Mouse (Mus musculus) CH12.LX (cell line): ENCODE results near the gene Cirbp. TPM values are rescaled to one million over a fixed set of nuclear protein-coding genes. Genes with fewer than 3 reads are reported as not detected.

Experiments used
- DNase-seq: peaks from one replicate; pipeline ENCODE4 v3.0.0-alpha.2; 2013; ENCODE audit errors: extremely low read depth
- H3K27ac ChIP-seq: 2 replicates; pipeline ENCODE4 v1.5.1; 2012; ENCODE audit warnings: low read depth, mild to moderate bottlenecking, control low read depth, moderate library complexity; ENCODE audit not compliant: insufficient read depth
- H3K27me3 ChIP-seq: replicated peaks from 2 replicates; pipeline ENCODE3; 2012; ENCODE audit warnings: inconsistent platforms
- H3K36me3 ChIP-seq, 2 experiments: replicated peaks in 1 of 2; 2 replicates each; pipeline versions ENCODE3 to v1.6.1; 2012; ENCODE audit warnings: inconsistent platforms in 1 of 2, low read length in 1 of 2, mild to moderate bottlenecking in 1 of 2, mixed read lengths in 1 of 2, moderate library complexity in 1 of 2; ENCODE audit not compliant: control insufficient read depth in 1 of 2, insufficient read depth in 1 of 2
- H3K4me1 ChIP-seq, 2 experiments: 2 replicates each; pipeline ENCODE4 v1.6.1; 2012; ENCODE audit warnings: inconsistent platforms in 1 of 2, moderate library complexity in 1 of 2; ENCODE audit not compliant: insufficient read depth in 2 of 2, control insufficient read depth in 1 of 2
- H3K4me2 ChIP-seq: 2 replicates; pipeline ENCODE4 v1.6.1; 2012; ENCODE audit warnings: low read depth, mild to moderate bottlenecking, control low read depth; ENCODE audit not compliant: poor library complexity, insufficient read depth, severe bottlenecking
- H3K4me3 ChIP-seq, 3 experiments: fragments of 150-350 bp in 1 of 3; sonication (generic) in 1 of 3; replicated peaks in 1 of 3; 2 replicates each; pipeline versions ENCODE3 to v1.5.1; 2011 to 2012; ENCODE audit warnings: low read depth in 2 of 3, low read length in 2 of 3, mild to moderate bottlenecking in 2 of 3, moderate library complexity in 2 of 3, control low read depth in 1 of 3, improper control_type of control experiment in 1 of 3, inconsistent platforms in 1 of 3, mixed read lengths in 1 of 3; ENCODE audit not compliant: poor library complexity in 1 of 3
- H3K79me2 ChIP-seq: replicated peaks from 2 replicates; pipeline ENCODE4 v1.6.1; 2012; ENCODE audit warnings: mild to moderate bottlenecking, moderate library complexity; ENCODE audit not compliant: control insufficient read depth, poor library complexity, insufficient read depth, severe bottlenecking; ENCODE audit errors: extremely low read depth
- H3K9ac ChIP-seq: 2 replicates; pipeline ENCODE4 v1.6.1; 2012; ENCODE audit warnings: low read depth, mild to moderate bottlenecking, control low read depth, moderate library complexity; ENCODE audit not compliant: insufficient read depth
- H3K9me3 ChIP-seq: replicated peaks from 2 replicates; pipeline ENCODE3; 2012; ENCODE audit warnings: low read length, inconsistent platforms, mixed read lengths
- CTCF ChIP-seq, 2 experiments: IDR thresholded peaks in 1 of 2; conservative IDR thresholded peaks in 1 of 2; 2 replicates each; pipeline ENCODE4 v1.5.1; 2011 to 2012; ENCODE audit warnings: low read depth in 2 of 2, low read length in 2 of 2, improper control_type of control experiment in 1 of 2, inconsistent platforms in 1 of 2, mild to moderate bottlenecking in 1 of 2, moderate library complexity in 1 of 2
- ELF1 ChIP-seq: IDR thresholded peaks from 2 replicates; pipeline ENCODE4 v1.6.1; 2014; ENCODE audit warnings: low read depth, mild to moderate bottlenecking, inconsistent platforms, low read length, improper control_type of control experiment
- ETS1 ChIP-seq: conservative IDR thresholded peaks from 2 replicates; pipeline ENCODE4 v1.6.1; 2012; ENCODE audit warnings: low read depth, mild to moderate bottlenecking, inconsistent platforms, low read length, improper control_type of control experiment, moderate library complexity
- GABPA ChIP-seq: IDR thresholded peaks from 2 replicates; pipeline ENCODE4 v1.6.1; 2012; ENCODE audit warnings: low read depth, low read length, improper control_type of control experiment, inconsistent platforms; ENCODE audit not compliant: insufficient replicate concordance
- MAX ChIP-seq: IDR thresholded peaks from 2 replicates; pipeline ENCODE4 v1.6.1; 2011; ENCODE audit warnings: low read length, improper control_type of control experiment
- MEF2A ChIP-seq: IDR thresholded peaks from 2 replicates; pipeline ENCODE4 v1.6.1; 2014; ENCODE audit warnings: low read depth, mild to moderate bottlenecking, inconsistent platforms, low read length, improper control_type of control experiment, borderline replicate concordance
- MXI1 ChIP-seq: IDR thresholded peaks from 2 replicates; pipeline ENCODE4 v1.6.1; 2011; ENCODE audit warnings: mild to moderate bottlenecking, low read depth, low read length, improper control_type of control experiment
- MYC ChIP-seq: IDR thresholded peaks from 2 replicates; pipeline ENCODE4 v1.6.1; 2011; ENCODE audit warnings: low read depth, mild to moderate bottlenecking, improper control_type of control experiment, low read length
- NELFE ChIP-seq: IDR thresholded peaks from 2 replicates; pipeline ENCODE4 v1.6.1; 2011; ENCODE audit warnings: low read depth, low read length, improper control_type of control experiment
- POLR2AphosphoS2 ChIP-seq: IDR thresholded peaks from 2 replicates; pipeline ENCODE4 v1.6.1; 2011; ENCODE audit warnings: low read depth, low read length, improper control_type of control experiment
- RAD21 ChIP-seq: IDR thresholded peaks from 2 replicates; pipeline ENCODE4 v1.6.1; 2011; ENCODE audit warnings: low read depth, mild to moderate bottlenecking, low read length, improper control_type of control experiment, moderate library complexity
- SMC3 ChIP-seq: IDR thresholded peaks from 2 replicates; pipeline ENCODE4 v1.6.1; 2011; ENCODE audit warnings: low read depth, low read length, improper control_type of control experiment
- ZC3H11A ChIP-seq: IDR thresholded peaks from 2 replicates; pipeline ENCODE4 v1.6.1; 2012; ENCODE audit warnings: low read depth, mild to moderate bottlenecking, inconsistent platforms, low read length, improper control_type of control experiment
- ZKSCAN1 ChIP-seq: IDR thresholded peaks from 2 replicates; pipeline ENCODE4 v1.6.1; 2012; ENCODE audit warnings: low read depth, inconsistent platforms, low read length, improper control_type of control experiment, borderline replicate concordance
- ZMIZ1 ChIP-seq: IDR thresholded peaks from 2 replicates; pipeline ENCODE4 v1.6.1; 2012; ENCODE audit warnings: low read depth, mild to moderate bottlenecking, inconsistent platforms, low read length, improper control_type of control experiment
- dilution Hi-C: fragments of 300-500 bp; cut with MboI; formaldehyde crosslinking; loops from 2 replicates; pipeline ENCODE4 v1.14.3; 2020; ENCODE audit warnings: low sequenced_read_pairs; ENCODE audit not compliant: extremely low pct_unique_long_range_greater_than_20kb, extremely low pct_ligation_motif_present
- in situ Hi-C: fragments of 300-500 bp; cut with MboI; formaldehyde crosslinking; loops from 3 replicates; pipeline ENCODE4 v1.14.3; 2019; ENCODE audit warnings: low sequenced_read_pairs, low pct_ligation_motif_present, low pct_unique_long_range_greater_than_20kb, mixed read lengths
- polyA plus RNA-seq: library from polyadenylated mRNA; unstranded; fragments of >175 nt; gene quantifications from 2 replicates; pipeline ENCODE4 v1.2.1, GENCODE M21; 2012; ENCODE audit warnings: low read depth; ENCODE audit not compliant: insufficient read length
- total RNA-seq, 2 experiments: library from RNA; depleted of rRNA; stranded (reverse); fragments of 300-350 nt in 1 of 2; fragments of >200 nt in 1 of 2; gene quantifications; 2 replicates each; pipeline ENCODE4 v1.2.3; 2012 to 2014

The Cirbp gene
- total and polyA plus RNA-seq, 3 experiments, result 27.0 to 40.2 (median 34.4) TPM

GRCm38 (mm10) chr10:80131952-80132350, 33.8 kb upstream of the Cirbp start:
- in situ Hi-C loops, result no loop called here
- peaks cover 6 to 9% of the 10 kb centered on the region in 2 experiments for H3K4me1 ChIP-seq

GRCm38 (mm10) chr10:80133226-80133849, 32.4 kb upstream of the Cirbp start:
- DNase-seq, result no peak
- H3K9ac ChIP-seq, result no peak overlapping the region
- no peak overlapping the region for H3K4me2 ChIP-seq
- no peak overlapping the region for H3K27ac ChIP-seq
- H3K4me1 ChIP-seq, result peaks cover 8 to 14% of the 10 kb centered on the region in 2 experiments
- H3K9me3 ChIP-seq, result no peaks in the 10 kb centered on the region
- in situ Hi-C loops, result no loop called here
- H3K36me3 ChIP-seq, result peaks cover 45 to 58% of the 10 kb centered on the region in 2 experiments
- peaks cover 2% of the 10 kb centered on the region for H3K27me3 ChIP-seq
- no peak overlapping the region for H3K4me3 ChIP-seq
- no peaks in the 10 kb centered on the region for H3K79me2 ChIP-seq
- dilution Hi-C loops, result no loop called here
- TF ChIP-seq ETS1 (no peak), POLR2AphosphoS2 (no peak), MAX (no peak), CTCF (conservative IDR thresholded peaks at IDR 0.05 in 1 of 2, IDR thresholded peaks at IDR 0.05 in 1 of 2; ENCODE audit: low read depth in 2 of 2, low read length in 2 of 2) (peak in 1 of 2 experiments; percentile 29; a peak in 2 of 4 replicates), ELF1 (no peak), SMC3 (peak; percentile 22; the same call in 1 of the 2 replicates)
- TF ChIP-seq, all 38 proteins: peak for 2

More at GRCm38 (mm10) chr10:80131952-80132350, 33.8 kb upstream of the Cirbp start:
- Histone ChIP-seq H3K4me3 (no peak overlapping the region), H3K36me3 (peaks cover 59 to 72% of the 10 kb centered on the region in 2 experiments), H3K9ac (no peak overlapping the region), H3K4me2 (no peak overlapping the region), H3K79me2 (no peaks in the 10 kb centered on the region), H3K27ac (no peak overlapping the region), H3K9me3 (no peaks in the 10 kb centered on the region), H3K27me3 (no peaks in the 10 kb centered on the region)
- DNase-seq, result no peak
- dilution Hi-C loops, result no loop called here
- no peak for TF ChIP-seq CTCF (conservative IDR thresholded peaks at IDR 0.05 in 1 of 2, IDR thresholded peaks at IDR 0.05 in 1 of 2; ENCODE audit: low read depth in 2 of 2, low read length in 2 of 2)
- no peak for TF ChIP-seq ZMIZ1

GRCm38 (mm10) chr10:80134421-80134820, 31.4 kb upstream of the Cirbp start:
- Histone ChIP-seq H3K27me3 (peaks cover 13% of the 10 kb centered on the region), H3K4me2 (no peak overlapping the region), H3K27ac (no peak overlapping the region), H3K36me3 (peaks cover 34 to 48% of the 10 kb centered on the region in 2 experiments), H3K4me3 (no peak overlapping the region), H3K9me3 (no peaks in the 10 kb centered on the region), H3K9ac (no peak overlapping the region), H3K79me2 (no peaks in the 10 kb centered on the region), H3K4me1 (peaks cover 12 to 22% of the 10 kb centered on the region in 2 experiments)
- dilution Hi-C loops (no loop called here), in situ Hi-C loops (no loop called here)
- DNase-seq, result no peak
- TF ChIP-seq SMC3, result no peak
- TF ChIP-seq ZKSCAN1, result no peak
- TF ChIP-seq NELFE, result no peak
- no peak for TF ChIP-seq CTCF (conservative IDR thresholded peaks at IDR 0.05 in 1 of 2, IDR thresholded peaks at IDR 0.05 in 1 of 2; ENCODE audit: low read depth in 2 of 2, low read length in 2 of 2)
- TF ChIP-seq MEF2A, result no peak
- TF ChIP-seq RAD21, result no peak
- TF ChIP-seq MXI1, result no peak
- TF ChIP-seq ZC3H11A, result no peak
- TF ChIP-seq MAX, result no peak
- no peak for TF ChIP-seq MYC
- no peak for TF ChIP-seq GABPA
